Mouse (Mus musculus) 3T3-L1 (cell line): Measurements from ENCODE around the gene Tnfsf8.

Source experiments
- DNase-seq: peaks from one replicate; pipeline ENCODE4 v3.0.0-alpha.2; 2015; ENCODE audit warnings: low read depth, low spot score

The Tnfsf8 gene

DNA sequence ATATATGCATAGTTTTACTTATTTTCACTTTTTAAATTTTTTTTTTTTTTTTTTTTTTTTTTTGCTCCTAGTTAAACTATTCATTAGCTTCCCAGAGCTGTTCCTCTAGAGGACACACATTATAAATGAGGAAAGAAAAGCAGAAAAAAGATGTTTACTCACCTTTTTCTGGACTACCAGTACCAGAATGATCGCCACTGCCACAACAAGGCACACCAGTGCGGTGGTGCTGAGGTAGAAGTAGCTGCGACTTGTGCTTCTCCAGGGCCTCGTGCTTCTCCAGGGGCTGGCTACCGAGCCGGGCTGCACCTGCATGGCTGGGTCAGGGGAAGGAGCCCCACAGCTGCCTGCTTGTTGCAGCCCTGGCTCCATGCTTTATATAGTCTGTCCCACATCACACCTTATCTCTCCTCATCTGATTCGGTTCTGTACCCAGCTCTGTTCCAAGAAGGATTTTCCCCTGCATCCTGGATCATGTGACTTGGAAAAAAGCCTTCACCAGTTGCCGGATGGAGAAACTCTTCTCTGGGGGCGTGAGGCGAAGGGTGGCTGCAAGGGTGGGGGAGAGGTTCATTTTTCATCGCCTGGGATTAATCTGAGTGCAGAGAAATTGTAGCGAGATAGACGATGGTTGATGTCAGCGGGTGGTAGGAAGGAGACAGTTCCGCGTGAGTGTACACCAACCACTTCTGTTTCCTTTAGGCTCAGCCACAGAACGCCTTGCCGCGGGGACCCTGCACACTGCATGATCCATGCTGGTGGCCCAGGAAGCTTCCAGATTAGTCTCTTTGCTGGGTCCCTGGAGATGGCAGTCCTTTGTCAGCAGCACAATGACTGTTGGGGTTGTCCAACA is at the start of gene Tnfsf8:
Gene Tnfsf8 (minus strand): TSS at position 660 of the 853 bp plus-strand sequence.
- no peak for DNase-seq

DNA sequence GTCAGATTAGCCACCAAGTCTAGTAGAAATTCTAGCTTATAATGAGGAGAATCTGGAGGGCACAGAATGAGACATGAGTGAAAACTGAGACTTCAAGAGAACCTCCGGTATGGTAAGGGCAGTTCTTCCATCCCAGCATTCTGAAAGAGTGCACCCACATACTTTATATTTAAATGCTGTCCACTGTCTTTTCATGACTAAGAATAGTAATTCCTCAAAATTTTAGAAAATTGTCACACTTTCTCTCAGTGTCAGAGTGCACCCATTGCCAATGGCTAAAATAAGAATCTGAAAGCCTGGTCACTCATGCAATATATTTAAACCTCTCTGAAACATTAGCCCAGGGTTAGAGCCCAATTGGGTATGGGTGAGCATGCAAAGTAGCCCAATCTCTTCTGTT is 47.4 kb upstream of the Tnfsf8 start:
- no peak for DNase-seq

DNA sequence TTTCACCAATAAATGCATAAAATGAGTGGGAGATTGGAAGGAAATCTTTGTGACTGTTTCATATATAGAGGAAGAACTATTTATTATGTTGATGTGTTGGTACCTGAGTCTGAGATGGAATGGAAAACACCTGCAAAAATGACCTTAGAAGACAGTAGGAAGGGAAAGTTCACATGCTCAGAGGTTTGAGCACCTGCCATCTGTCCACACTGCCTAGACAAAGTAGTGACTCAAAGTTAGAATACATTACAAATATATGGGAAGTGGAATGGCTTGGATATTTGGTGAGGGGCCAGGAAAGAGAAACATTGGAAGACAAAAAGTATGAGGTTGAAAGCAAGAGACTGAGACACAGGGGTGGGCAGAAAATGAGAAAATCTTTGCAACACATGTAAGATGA is 46.3 kb upstream of the Tnfsf8 start:
- DNase-seq: no peak

DNA sequence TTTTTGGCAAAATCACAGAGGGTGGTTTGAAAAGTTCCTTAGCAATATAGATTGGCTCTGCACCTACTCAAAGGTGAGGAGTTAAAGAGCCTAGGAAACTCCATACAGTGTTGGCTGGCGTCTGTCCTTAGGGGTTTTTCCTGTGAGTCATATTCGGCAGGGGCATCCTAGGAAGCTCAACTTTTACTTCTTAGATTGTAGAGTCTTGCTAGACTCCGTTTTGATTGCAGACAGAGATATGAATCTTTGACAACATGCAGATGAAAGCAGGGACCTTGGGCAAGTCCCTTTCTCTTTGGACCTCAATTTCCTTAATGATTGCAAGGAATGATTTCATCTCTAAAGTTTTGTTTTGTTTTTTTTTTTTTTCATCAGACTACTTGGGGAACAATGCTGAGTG is 44.9 kb upstream of the Tnfsf8 start:
- peak; percentile 23 for DNase-seq

DNA sequence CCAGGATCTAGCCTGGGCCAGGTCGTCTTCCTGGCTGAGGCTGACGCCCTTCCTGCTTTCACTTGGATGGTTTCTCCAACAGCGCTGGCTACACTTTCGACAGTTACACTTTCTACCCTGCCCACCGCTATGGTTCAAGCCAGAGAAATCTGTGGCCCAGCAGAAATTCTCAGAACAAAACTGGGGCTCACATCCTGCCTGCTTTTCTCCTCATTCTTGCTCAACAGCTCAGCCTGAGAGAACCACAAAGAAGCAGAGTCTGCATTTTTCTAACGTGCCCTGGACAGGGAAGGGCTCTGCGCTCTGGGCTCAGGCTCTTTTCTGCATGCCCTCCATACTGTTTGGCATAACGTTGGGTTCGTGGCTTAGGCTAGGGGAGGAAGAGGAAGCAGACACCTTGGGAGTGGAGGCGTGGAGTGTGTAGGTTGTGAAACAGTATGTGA is 38.0 kb upstream of the Tnfsf8 start:
- DNase-seq: no peak

DNA sequence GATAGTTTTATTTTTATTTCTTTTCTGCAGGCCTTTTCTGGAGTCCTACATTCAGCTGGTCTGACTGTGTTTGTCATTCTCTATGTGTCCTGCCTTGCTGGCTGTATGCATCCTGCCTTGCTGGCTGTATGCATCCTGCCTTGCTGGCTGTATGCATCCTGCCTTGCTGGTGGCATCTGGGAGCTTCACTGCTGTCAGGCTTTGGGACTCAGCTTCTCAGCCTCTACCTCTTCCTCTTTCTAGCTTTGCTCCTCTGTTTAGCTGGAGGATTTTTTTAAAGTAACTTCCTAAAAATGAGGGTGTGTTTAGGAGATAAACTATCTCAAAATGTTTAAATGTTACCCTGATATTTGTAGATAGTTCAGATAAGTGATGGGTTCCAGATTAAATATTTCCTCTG is 36.0 kb upstream of the Tnfsf8 start:
- no peak for DNase-seq

DNA sequence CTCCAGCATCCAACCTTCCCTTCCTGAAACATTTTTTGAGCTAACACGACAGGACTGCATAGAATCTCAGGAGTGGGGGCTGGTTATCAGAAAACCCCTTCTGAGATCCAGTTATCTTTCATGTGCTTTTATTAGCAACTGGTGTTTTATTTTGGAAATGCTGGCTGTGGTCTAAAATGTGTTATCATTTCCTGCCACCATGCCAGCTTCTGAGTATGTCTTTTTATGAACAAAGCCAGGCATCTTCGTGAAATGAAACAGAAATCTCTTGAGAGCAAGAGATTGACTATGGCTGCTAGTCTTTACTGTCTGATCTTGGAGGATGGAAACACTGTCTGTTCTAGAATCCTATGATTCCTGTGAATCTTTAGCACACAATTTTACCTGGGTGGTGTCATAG is 25.0 kb upstream of the Tnfsf8 start:
- DNase-seq: no peak

DNA sequence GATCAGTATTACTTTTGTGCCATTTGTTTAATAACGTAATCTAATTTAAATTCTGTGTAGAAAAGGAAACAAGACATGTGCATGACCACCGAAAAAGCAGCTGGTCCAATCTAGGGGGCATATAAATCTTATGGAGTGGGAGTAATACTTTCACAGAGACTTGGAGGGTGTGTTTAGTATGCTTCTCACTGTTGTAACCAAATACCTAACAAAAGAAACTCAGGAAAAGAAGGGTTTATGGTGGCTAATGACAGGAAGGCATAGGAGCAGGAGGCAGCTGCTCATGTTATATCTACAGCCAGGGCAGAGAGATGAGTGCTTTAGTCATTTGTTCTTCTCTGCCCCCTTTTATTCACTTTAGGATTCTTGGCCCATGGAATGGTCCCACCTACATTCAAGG is 15.6 kb upstream of the Tnfsf8 start:
- DNase-seq: no peak

DNA sequence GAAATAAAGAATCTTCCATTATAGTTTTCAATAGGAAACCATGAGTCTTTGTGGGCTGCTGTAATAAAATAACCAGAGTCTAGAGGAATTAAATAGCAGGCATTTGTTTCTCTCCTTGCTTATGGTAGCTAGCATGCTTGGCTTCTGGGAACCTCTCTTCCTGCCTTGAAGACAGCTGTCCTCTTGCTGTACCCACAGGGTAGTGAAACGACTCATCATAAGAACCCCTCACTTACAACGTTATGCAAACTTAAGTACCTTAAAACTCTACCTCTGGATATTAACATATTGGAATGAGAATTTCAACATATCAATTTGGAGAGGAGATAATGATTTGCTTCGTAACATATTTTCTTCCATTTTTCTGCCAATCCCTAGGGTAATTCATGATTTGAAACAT is 14.3 kb upstream of the Tnfsf8 start:
- no peak for DNase-seq

DNA sequence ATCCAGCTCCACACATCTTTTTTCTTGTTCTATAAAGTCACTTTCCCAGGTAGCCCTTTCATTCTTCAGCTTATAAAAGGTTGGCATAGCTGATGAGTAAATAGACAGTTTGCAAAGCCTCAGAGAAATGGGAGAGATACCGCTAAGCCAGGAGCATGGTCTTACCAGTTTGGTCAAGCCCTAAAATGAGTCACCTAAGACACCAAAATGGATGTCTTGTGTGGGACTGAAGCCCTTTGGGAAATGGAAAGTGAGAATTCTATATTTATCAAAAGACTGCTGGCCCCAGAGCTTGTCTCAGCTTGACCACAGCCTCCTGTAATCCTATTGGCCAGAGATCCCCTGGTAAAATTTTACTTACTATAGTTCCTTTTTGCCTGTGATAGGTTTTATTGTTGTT is 9.5 kb upstream of the Tnfsf8 start:
- no peak for DNase-seq

DNA sequence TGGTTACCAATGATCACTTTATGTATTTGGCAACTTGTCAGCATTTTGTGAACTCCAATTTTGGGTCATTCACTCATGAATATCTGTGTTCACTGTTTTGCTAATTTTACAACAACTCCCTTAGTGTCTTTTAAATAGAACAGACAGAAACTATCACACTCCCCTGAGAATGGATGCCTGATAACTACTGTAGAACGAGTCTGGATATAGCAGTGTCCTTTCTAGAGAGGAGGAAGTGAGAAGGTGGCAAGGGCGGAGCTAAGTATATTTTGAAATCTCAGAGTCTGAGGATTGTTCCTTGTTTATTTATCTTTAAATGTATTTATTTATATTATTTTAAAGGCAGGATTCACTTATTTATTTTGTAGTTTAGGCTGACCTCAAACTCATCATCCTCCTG is 7.6 kb upstream of the Tnfsf8 start:
- DNase-seq: no peak

DNA sequence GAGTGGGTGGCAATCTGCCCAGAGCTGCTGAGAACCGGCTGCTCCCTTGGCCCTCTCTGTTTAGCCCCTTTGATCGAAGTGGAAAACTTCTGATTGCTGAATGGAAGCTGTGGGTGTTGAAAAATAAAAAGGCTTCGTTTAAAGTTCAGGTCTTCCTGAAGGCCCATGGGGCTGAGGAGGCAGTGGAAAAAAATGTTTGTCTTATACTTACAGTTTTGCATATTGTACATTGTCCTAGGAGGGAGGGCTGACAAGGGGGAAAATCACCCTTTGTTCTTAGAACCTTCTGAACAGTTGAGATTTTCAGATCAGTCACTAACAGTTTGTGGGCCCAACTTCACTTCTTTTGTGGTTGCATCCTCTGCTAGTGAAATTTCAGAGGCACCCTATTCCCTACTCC is 1.8 kb upstream of the Tnfsf8 start:
- no peak for DNase-seq

DNA sequence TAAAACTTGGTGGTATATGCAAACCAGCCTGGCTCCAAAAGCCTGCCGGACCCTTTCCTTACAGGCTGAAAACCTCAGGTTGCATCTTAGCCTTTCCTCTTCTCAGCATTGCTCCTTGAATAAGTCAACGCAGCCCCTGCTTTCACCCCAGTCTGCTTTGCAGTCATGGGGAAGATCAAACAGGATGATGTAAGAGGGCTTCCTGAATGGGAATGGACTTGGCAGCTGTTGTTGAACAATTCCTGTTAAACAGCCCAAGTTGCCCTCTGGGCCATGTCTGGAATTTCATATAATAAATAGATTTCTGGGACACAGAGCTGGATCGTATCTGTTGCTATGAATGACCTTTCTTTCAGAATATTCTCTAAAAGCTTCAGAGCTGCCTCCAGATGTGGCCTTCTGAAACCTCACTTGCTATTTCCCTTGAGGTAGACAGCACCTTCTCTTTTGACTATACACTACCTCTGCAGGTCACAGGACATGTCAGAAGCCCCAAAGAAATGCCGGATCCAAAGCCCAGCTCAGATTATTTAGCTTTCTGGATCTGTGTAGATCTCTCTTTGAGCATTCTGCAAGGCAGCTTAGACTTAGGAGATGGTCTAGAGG is 1.0 kb upstream of the Tnfsf8 start:
- DNase-seq: peak; percentile 40

DNA sequence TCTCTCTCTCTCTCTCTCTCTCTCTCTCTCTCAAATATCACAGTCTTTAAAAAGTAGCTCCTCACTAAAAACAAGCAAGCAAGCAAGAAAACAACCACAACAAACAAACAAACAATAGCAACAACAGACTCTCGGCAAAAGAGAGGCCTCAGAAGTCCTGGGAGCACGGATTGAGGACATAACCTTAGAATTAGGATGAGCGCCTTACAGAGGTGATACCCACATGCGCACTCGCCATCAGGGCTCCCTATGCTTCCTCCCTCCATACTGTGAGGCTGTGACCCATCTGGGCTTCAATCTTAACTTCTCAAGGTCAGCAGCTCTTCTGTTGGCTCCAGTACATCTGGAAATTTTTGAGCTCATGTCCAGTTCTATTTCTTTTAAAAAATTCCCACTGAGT is 911 bp downstream of the Tnfsf8 start:
- no peak for DNase-seq

DNA sequence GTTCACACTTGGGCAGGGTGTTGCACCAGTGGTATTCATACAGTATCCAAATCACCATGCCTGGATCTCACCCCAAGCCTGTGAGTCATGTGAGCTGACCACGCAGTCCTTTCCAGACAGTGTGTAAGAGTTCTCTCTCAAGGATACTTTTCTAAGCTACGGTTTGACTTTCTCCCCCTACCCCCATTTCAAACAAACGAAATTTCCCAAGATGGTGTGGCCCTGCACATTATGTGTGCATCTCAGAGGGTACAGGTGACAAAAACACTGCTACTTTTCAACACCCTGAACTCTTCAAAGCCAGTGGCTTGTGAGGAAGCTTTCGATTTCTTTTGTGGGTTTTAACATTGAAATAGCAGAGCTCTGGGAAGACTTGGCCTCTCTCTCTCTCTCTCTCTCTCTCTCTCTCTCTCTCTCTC is 1.4 kb downstream of the Tnfsf8 start:
- DNase-seq: peak; percentile 72

DNA sequence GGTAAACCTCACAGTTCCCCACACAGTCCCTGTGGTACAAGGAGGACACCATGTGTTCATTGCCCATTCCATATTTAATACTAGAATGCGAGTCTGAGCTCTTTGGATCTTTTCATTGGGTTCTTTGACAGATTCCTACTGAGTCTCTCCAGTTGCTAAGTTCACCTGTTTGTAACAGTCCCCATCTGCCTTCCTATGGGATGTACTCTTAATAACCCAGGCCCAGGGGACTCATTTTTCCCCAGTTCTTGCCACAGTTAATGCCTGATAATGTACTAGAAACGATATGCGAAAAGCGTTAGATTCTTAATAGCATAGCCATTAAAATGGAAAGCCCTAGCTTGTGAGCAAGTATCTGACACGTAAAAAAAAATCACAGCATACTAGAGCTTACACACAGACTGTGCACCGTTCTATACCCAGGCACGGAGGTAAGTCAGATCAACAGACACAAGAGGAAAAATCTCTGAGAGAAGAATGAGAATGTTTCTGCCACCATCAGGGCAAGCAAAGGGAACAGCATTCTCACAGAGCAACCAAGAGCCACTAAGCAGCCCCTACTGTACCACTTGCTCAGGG is 2.4 kb downstream of the Tnfsf8 start:
- no peak for DNase-seq

DNA sequence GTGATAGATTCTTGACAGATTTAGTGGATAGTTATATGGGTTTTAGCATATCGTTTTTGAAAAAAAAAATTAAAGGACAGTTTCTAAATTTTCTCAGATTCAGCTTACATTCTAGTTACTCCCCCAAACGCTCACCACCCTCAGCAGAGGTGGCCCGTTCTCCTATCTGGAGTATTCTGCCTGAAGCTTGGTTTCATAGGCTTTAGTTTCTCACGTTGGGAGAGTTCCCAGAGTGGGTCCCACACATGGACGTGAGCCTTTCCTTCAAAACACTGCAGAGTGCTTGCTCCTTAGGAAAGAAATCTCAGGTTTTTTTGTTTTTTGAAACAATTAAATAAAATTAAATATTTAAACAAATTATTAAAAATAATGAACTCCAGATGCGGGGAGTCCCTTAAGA is 4.4 kb downstream of the Tnfsf8 start:
- no peak for DNase-seq

DNA sequence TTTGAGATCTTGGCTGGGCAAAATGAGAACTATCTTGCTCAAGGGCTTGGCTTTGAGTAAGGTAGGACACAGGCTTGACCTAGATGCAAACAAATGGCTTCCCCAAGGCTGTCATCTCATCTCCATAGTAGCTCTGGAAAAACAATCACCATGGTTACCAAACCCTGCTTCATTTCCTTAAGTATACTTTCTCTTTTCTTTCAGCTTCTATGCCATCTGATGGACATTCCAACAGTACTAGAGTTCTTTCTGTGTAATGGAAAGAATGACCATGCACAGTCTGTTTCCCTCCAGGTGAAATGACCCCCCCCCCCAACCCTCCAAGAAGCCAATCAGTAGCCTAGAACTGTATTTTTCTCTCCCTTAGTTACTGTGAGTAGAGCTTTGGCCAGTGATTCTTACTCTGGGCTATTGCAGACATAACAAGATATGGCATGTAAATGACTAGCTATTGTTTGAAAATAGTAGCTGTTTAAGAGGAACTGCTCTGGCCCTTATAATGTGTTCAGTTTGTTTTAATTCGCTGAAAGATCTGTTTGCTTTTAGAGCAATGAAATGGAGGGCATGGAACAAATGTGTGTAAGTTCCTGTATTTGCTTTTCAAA is 7.3 kb downstream of the Tnfsf8 start:
- no peak for DNase-seq

DNA sequence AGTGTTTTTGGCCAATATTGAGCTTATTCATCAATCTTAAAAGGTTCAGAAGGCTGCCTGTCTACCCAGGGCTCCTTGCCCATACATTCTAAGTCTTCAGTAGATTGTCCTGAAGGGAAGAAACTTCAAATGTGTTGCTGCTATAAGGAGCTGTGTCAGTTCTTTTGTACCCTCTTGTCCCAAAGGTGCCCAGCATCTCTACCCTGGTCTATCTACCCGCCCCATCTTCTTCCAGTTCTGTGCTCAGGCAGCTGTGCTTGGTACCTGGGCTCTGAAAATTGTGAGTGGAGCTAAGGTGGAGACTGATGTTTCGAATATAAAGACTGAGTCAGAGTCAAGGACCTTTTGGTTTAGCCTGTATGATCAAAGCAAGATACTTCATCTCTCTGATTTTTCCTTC is 11.1 kb downstream of the Tnfsf8 start:
- DNase-seq: no peak

DNA sequence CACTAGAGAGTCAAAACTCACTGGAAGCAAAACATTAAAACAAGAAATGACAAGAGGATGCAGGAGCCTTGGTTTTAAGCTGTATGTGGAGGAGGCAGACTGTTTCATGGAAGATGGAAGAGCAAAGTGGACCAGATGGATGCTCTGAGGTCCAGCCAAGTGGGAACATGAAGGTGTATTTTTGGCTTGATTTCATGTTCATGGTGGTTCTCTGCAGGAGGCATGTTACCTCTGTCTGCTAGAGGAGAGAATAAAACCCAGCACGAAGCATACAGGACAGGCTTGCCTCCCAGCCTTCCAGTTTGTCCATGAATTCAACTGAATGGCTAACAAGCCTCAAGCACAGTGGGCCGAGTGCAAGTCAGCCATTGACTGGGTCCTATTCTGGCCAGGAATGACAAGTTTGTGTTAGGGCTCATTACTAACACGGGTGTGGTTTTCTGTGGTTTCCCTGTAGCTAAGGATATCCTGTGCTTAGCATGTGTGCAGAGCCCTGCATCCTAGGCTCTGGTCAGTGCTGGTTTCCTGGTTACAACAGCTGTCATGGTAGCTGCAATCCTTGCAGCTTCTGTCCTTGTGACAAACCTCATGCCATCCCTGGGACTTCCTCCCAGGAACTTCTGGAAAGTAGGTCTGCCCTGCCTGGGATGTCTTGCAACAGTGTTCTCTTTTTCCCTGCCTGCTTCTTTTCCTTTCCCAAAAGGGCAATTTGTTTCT is 14.1 kb downstream of the Tnfsf8 start:
- peak; percentile 54 for DNase-seq

DNA sequence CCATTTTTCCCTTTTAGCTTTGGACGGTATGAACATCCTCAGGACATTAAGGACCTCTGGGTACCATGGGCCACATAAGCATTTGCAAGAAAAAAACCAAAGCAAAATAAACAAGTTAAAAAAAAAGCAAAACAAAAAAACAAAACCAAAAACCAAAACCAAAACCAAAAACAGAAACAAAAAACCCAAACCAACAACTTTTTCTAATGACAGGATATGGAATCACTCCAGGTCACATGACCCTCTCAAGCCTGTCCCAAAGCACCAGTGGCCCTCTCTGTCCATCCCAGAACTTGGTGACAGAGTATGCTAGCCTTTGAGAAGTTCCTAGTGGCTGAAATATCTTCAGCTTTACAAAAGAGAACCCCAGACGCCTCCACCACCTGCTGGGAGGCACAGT is 15.4 kb downstream of the Tnfsf8 start:
- DNase-seq: no peak

DNA sequence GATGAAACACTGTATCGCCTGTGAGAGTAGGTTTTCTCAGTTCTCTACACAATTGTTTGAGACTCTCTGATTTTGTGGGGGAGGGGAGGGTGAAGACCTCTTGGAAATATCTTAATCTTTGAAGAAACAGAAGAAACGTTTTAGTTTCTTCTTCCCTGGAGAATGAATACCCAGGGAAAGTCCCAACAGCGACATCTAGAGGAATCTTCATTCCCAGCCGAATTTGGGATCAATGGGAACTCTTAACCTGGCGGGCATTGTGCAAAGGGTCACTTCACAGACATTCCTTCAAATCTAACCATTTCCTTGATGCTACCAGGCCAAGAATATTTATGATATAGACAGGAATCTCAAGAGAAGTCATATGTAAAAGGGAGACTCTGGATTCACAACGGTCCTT is 17.2 kb downstream of the Tnfsf8 start:
- peak; percentile 69 for DNase-seq
